Mouse (Mus musculus) lung, embryonic 16.5 days (tissue): ENCODE measurements at regions not wholly inside any gene's neighbourhood (a gene's known extent, or its start where the extent isn't known, plus 50 kb on each side); places are given as distances from the start of the nearest gene placed in this dataset.
"Not testable (repeated sequence)": the region's sequence is repeated elsewhere in the genome, so short reads cannot be mapped to it uniquely, and the experiment has no call there.

Source experiments
- ATAC-seq: fragments of 200-750 bp; cut with Nextera tagmentation; 2 replicates; pipeline ENCODE4 v1.8.0; 2017; ENCODE audit warnings: low read depth, mild to moderate bottlenecking, moderate library complexity
- H3K27ac ChIP-seq: fragments of 300-500 bp; sonication (generic); 2 replicates; pipeline ENCODE4 v1.5.1; 2014; ENCODE audit warnings: mild to moderate bottlenecking, control low read depth, low read length
- H3K27me3 ChIP-seq: fragments of 300-500 bp; sonication (generic); 2 replicates; pipeline ENCODE4 v1.6.1; 2014; ENCODE audit warnings: low read depth, low read length, mixed read lengths; ENCODE audit not compliant: control insufficient read depth, insufficient read depth
- H3K36me3 ChIP-seq: fragments of 300-500 bp; sonication (generic); 2 replicates; pipeline ENCODE4 v1.6.1; 2014; ENCODE audit warnings: low read length; ENCODE audit not compliant: control insufficient read depth, insufficient read depth
- H3K4me1 ChIP-seq: fragments of 300-500 bp; sonication (generic); replicated peaks from 2 replicates; pipeline ENCODE4 v1.6.1; 2014; ENCODE audit warnings: low read length, mixed read lengths; ENCODE audit not compliant: control insufficient read depth, insufficient read depth
- H3K4me2 ChIP-seq: fragments of 300-500 bp; sonication (generic); 2 replicates; pipeline ENCODE4 v1.6.1; 2014; ENCODE audit warnings: low read depth, low read length, control low read depth
- H3K4me3 ChIP-seq: fragments of 300-500 bp; sonication (generic); 2 replicates; pipeline ENCODE4 v1.5.1; 2014; ENCODE audit warnings: mild to moderate bottlenecking, low read length, control low read depth
- H3K9ac ChIP-seq: fragments of 300-500 bp; sonication (generic); 2 replicates; pipeline ENCODE4 v1.6.1; 2014; ENCODE audit warnings: low read length, control low read depth
- H3K9me3 ChIP-seq: fragments of 300-500 bp; sonication (generic); 2 replicates; pipeline ENCODE4 v1.6.1; 2016; ENCODE audit warnings: low read length; ENCODE audit not compliant: control insufficient read depth
- WGBS: fragments of 180-500 bp; shearing (Covaris S2); extraction: QIAGEN DNeasy Blood & Tissue Kit; methylation state at CpG from one replicate; pipeline ENCODE4 v1.1.7; 2014; 5-methylcytosine and 5-hydroxymethylcytosine counted together

- 91% methylated on average over 2 of the region's 2 CpGs for WGBS
- not testable (repeated sequence) for H3K27me3 ChIP-seq, H3K4me2 ChIP-seq, H3K4me3 ChIP-seq, H3K9me3 ChIP-seq, H3K9ac ChIP-seq, H3K36me3 ChIP-seq, H3K27ac ChIP-seq, H3K4me1 ChIP-seq, ATAC-seq
Measured at GRCm38 (mm10) chr1:164517362-164517761, 59.2 kb upstream of the Atp1b1 start.

- H3K9me3 ChIP-seq, result no peaks in the 10 kb centered on the region
- no peak overlapping the region for H3K27ac ChIP-seq
- H3K4me2 ChIP-seq, result no peak overlapping the region
- no peaks in the 10 kb centered on the region for H3K36me3 ChIP-seq
- no peak overlapping the region for H3K9ac ChIP-seq
- no peaks in the 10 kb centered on the region for H3K27me3 ChIP-seq
- no peak overlapping the region for H3K4me3 ChIP-seq
- no peaks in the 10 kb centered on the region for H3K4me1 ChIP-seq
- WGBS, result 68% methylated on average over 7 of the region's 7 CpGs
- no peak for ATAC-seq
Measured at GRCm38 (mm10) chr1:164511628-164512385, 53.7 kb upstream of the Atp1b1 start.

- no peak overlapping the region for H3K27ac ChIP-seq
- H3K9ac ChIP-seq, result no peak overlapping the region
- no peaks in the 10 kb centered on the region for H3K4me1 ChIP-seq
- no peaks in the 10 kb centered on the region for H3K36me3 ChIP-seq
- no peak for ATAC-seq
- no peaks in the 10 kb centered on the region for H3K9me3 ChIP-seq
- H3K4me3 ChIP-seq, result no peak overlapping the region
- no peak overlapping the region for H3K4me2 ChIP-seq
- WGBS, result 67% methylated on average over 1 of the region's 1 CpGs
- H3K27me3 ChIP-seq, result no peaks in the 10 kb centered on the region
Measured at GRCm38 (mm10) chr1:164509226-164509625, 51.1 kb upstream of the Atp1b1 start.

- H3K27me3 ChIP-seq, result no peaks in the 10 kb centered on the region
- ATAC-seq, result no peak
- no peaks in the 10 kb centered on the region for H3K9me3 ChIP-seq
- no peak overlapping the region for H3K4me2 ChIP-seq
- H3K9ac ChIP-seq, result no peak overlapping the region
- WGBS, result 66% methylated on average over 8 of the region's 8 CpGs
- no peak overlapping the region for H3K27ac ChIP-seq
- H3K4me1 ChIP-seq, result no peaks in the 10 kb centered on the region
- no peak overlapping the region for H3K4me3 ChIP-seq
- no peaks in the 10 kb centered on the region for H3K36me3 ChIP-seq
Measured at GRCm38 (mm10) chr1:164508556-164508955, 50.4 kb upstream of the Atp1b1 start.

- H3K36me3 ChIP-seq, result no peaks in the 10 kb centered on the region
- no peak overlapping the region for H3K4me3 ChIP-seq
- H3K9me3 ChIP-seq, result no peaks in the 10 kb centered on the region
- no peak for ATAC-seq
- no peak overlapping the region for H3K4me2 ChIP-seq
- 70% methylated on average over 5 of the region's 5 CpGs for WGBS
- H3K4me1 ChIP-seq, result no peaks in the 10 kb centered on the region
- no peaks in the 10 kb centered on the region for H3K27me3 ChIP-seq
- H3K27ac ChIP-seq, result no peak overlapping the region
- no peak overlapping the region for H3K9ac ChIP-seq
Measured at GRCm38 (mm10) chr1:164508106-164508505, 50.0 kb upstream of the Atp1b1 start.
